Mouse (Mus musculus): ENCODE measurements around the gene Slc1a3. TPM values are rescaled to one million over a fixed set of nuclear protein-coding genes. Genes with fewer than 3 reads are reported as not detected.
A peak's percentile ranks its signal among the peaks of the same experiment; 100 is the strongest.

Slc1a3 gene
- polyA plus RNA-seq (2015; fragmentation: Nextera tagmentation; extraction: Ambion mirVana): 256 and 264 TPM in 2 replicates

DNA sequence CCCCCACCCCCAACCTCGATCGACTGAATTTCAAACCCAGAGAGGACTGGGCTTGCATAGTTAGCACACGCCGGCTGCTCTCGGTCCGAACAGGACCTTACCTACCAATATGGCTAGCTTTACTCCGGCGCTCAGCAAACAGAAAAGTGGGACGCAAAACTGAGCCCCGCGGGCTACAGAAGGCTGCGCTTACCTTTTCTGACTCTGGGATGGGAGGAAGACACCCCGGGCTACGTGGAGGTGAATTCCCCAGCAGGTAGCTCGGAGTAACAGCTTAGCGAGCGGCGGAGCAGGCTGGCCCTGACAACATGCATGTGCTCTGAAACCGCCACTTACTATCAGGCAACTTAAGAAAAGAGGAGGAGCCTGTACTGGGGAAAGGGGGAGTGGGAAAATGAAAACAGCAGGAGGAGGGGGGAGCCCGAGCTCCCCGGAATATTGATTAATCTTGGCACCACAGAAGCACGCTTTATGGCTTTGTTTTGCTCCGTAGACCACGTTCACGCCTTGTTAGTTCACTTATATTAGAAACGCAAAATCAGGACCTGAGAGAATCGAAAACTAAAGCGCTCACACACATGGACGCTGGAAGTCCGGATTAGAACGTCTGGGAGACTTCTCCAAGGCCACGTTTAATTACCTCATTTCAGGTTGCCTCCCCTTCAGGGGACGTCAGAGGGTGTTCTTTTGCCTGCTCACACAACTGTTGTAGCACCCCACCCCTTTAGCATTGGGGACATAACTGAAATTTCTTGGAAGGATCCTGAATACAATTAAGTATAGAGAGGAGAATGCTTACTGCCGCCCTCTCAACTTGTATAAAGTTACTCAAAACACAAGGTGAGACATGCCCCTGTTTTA, at the start of gene Slc1a3:
Gene Slc1a3, minus strand, starts transcription at position 619 of the 861 bp plus-strand sequence.
- no peaks in the 10 kb centered on the region for H3K36me3 ChIP-seq (ENCODE audit: control insufficient read depth, insufficient read depth, low read length)
- peak; percentile 90 for ATAC-seq
- peaks cover 6% of the 10 kb centered on the region for H3K4me1 ChIP-seq (ENCODE audit: control insufficient read depth, insufficient read depth, low read depth, low read length)
- H3K4me3 ChIP-seq (ENCODE audit: low read length): peak within 1 kb of the TSS; percentile 74
- H3K4me2 ChIP-seq (ENCODE audit: low read length): peak within 1 kb of the TSS; percentile 96
- WGBS: under 1% methylated on average over 34 of the region's 34 CpGs
- no peaks in the 10 kb centered on the region; the same call in 1 of the 2 replicates for H3K27me3 ChIP-seq (replicated peaks; ENCODE audit: control insufficient read depth, insufficient read depth, low read length)
- no peaks in the 10 kb centered on the region for H3K9me3 ChIP-seq (ENCODE audit: control insufficient read depth, low read length)
- peak within 1 kb of the TSS; percentile 70 for H3K9ac ChIP-seq (ENCODE audit: low read depth, low read length)
- H3K27ac ChIP-seq (ENCODE audit: low read depth, low read length): peak within 1 kb of the TSS; percentile 80

DNA sequence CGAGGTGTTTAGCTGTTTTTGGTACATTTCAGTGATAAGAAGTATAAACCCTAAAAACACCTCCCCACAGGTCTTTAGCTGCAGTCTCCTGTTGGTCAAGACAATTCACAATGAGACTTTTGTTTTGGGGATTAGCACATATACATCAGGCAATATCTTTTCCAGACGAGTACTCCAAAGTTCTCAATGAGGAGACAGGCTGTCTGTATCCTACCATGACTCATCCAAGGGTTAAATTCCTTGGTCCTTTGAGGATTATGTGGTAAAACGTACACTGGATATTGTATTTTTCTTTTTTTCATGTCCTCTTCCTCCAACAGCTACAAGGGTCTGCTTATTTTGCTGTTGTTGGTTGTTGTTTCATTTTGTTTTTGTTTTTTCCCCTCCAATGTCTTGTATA, 48.5 kb upstream of the Slc1a3 start:
- H3K27ac ChIP-seq (ENCODE audit: low read depth, low read length): no peak overlapping the region
- no peaks in the 10 kb centered on the region for H3K36me3 ChIP-seq (ENCODE audit: control insufficient read depth, insufficient read depth, low read length)
- H3K4me3 ChIP-seq (ENCODE audit: low read length): no peak overlapping the region
- H3K9ac ChIP-seq (ENCODE audit: low read depth, low read length): no peak overlapping the region
- ATAC-seq: no peak
- H3K4me2 ChIP-seq (ENCODE audit: low read length): no peak overlapping the region
- no peaks in the 10 kb centered on the region for H3K27me3 ChIP-seq (replicated peaks; ENCODE audit: control insufficient read depth, insufficient read depth, low read length)
- WGBS: 77% methylated on average over 3 of the region's 3 CpGs
- no peaks in the 10 kb centered on the region for H3K9me3 ChIP-seq (ENCODE audit: control insufficient read depth, low read length)
- H3K4me1 ChIP-seq (ENCODE audit: control insufficient read depth, insufficient read depth, low read depth, low read length): no peaks in the 10 kb centered on the region

DNA sequence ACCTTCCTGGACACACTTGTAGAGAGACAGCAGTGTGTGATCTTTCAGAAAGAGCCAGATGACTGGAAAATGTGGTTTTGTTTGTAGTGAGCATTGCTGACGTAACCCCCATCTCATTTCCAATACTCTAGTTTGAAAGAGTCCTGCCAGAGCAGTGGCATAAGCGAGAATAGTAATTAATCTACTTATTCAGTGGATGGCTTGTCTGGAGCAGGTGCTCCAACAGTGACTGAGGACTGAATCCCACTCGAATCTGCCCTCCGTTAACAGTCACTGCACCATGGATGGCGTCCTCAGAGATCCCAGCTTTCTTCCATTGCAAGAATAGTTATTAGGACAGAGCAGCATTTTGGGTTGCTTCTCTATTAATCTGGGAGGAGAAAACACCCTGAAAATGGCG, 45.9 kb upstream of the Slc1a3 start:
- no peak for ATAC-seq
- Histone ChIP-seq H3K9ac (ENCODE audit: low read depth, low read length) (no peak overlapping the region), H3K27me3 (replicated peaks; ENCODE audit: control insufficient read depth, insufficient read depth, low read length) (no peaks in the 10 kb centered on the region), H3K4me1 (ENCODE audit: control insufficient read depth, insufficient read depth, low read depth, low read length) (no peaks in the 10 kb centered on the region), H3K4me3 (ENCODE audit: low read length) (no peak overlapping the region), H3K4me2 (ENCODE audit: low read length) (no peak overlapping the region), H3K36me3 (ENCODE audit: control insufficient read depth, insufficient read depth, low read length) (no peaks in the 10 kb centered on the region), H3K27ac (ENCODE audit: low read depth, low read length) (no peak overlapping the region), H3K9me3 (ENCODE audit: control insufficient read depth, low read length) (no peaks in the 10 kb centered on the region)
- WGBS: 46% methylated on average over 6 of the region's 6 CpGs

DNA sequence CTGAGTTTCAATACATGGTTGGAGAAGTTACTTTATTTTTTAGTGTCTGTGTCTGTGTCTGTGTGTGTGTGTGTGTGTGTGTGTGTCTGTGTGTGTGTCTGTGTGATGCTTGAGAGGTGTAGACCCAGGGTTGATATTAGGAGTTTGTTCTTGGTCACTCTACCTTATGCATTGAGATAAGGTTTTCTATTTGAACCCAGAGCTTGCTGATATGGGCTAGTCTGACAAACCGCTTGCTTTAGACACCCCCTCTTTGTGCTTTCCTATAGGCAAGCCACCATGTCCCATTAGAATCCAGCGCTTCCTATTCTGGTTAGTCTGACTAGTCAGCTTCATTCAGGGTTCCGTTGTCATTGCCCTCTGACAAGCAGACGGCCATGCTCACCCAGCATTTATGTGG, 39.2 kb upstream of the Slc1a3 start:
- Histone ChIP-seq H3K27ac (ENCODE audit: low read depth, low read length) (no peak overlapping the region), H3K4me2 (ENCODE audit: low read length) (no peak overlapping the region), H3K9ac (ENCODE audit: low read depth, low read length) (no peak overlapping the region), H3K36me3 (ENCODE audit: control insufficient read depth, insufficient read depth, low read length) (no peaks in the 10 kb centered on the region), H3K27me3 (replicated peaks; ENCODE audit: control insufficient read depth, insufficient read depth, low read length) (no peaks in the 10 kb centered on the region), H3K4me3 (ENCODE audit: low read length) (no peak overlapping the region), H3K9me3 (ENCODE audit: control insufficient read depth, low read length) (no peaks in the 10 kb centered on the region), H3K4me1 (ENCODE audit: control insufficient read depth, insufficient read depth, low read depth, low read length) (no peaks in the 10 kb centered on the region)
- no peak for ATAC-seq
- WGBS: 86% methylated on average over 4 of the region's 4 CpGs

DNA sequence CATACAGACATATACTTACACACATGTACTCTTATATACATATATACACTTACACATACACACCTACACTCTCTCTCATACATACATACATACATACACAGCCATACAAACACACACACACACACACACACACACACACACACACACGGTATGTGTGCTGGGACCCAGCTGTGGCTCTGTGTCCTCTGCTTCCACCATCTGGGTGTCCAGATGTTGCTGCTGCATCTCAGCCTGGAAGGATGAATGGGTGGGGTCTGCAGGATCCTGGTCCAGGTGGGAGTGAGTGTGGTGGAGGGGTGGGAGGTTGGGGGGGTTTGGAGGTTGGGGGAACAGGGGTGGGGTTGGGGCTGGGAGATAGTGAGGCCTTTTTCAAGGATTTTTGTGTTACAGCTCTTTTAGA, 38.2 kb upstream of the Slc1a3 start:
- no peak overlapping the region for H3K27ac ChIP-seq (ENCODE audit: low read depth, low read length)
- WGBS: 63% methylated on average over 1 of the region's 1 CpGs
- no peak overlapping the region for H3K4me2 ChIP-seq (ENCODE audit: low read length)
- no peak overlapping the region for H3K4me3 ChIP-seq (ENCODE audit: low read length)
- no peaks in the 10 kb centered on the region for H3K9me3 ChIP-seq (ENCODE audit: control insufficient read depth, low read length)
- H3K36me3 ChIP-seq (ENCODE audit: control insufficient read depth, insufficient read depth, low read length): no peaks in the 10 kb centered on the region
- H3K4me1 ChIP-seq (ENCODE audit: control insufficient read depth, insufficient read depth, low read depth, low read length): no peaks in the 10 kb centered on the region
- no peak overlapping the region for H3K9ac ChIP-seq (ENCODE audit: low read depth, low read length)
- H3K27me3 ChIP-seq (replicated peaks; ENCODE audit: control insufficient read depth, insufficient read depth, low read length): no peaks in the 10 kb centered on the region
- no peak for ATAC-seq

DNA sequence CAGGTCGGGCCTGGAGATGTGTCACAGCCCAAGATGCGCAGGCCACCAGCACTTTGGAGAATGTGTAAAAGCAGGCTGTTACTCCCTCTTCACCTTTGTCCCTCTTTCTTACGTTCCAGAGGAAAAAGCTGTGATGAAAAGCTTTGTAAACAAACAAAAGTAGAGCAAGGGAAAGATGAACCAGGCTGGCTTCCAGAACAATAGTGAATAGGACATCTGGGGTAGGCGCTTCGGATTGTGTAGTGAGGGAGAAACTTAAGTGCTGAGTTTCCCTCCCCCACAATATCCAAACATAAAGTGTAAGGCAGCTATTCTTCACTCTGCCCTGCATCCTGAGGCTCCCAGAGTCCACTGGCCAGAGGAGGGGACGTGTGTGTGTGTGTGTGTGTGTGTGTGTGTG, 31.0 kb upstream of the Slc1a3 start:
- H3K4me2 ChIP-seq (ENCODE audit: low read length): no peak overlapping the region
- no peaks in the 10 kb centered on the region for H3K4me1 ChIP-seq (ENCODE audit: control insufficient read depth, insufficient read depth, low read depth, low read length)
- no peaks in the 10 kb centered on the region for H3K9me3 ChIP-seq (ENCODE audit: control insufficient read depth, low read length)
- no peak overlapping the region for H3K4me3 ChIP-seq (ENCODE audit: low read length)
- H3K9ac ChIP-seq (ENCODE audit: low read depth, low read length): no peak overlapping the region
- H3K36me3 ChIP-seq (ENCODE audit: control insufficient read depth, insufficient read depth, low read length): no peaks in the 10 kb centered on the region
- no peaks in the 10 kb centered on the region for H3K27me3 ChIP-seq (replicated peaks; ENCODE audit: control insufficient read depth, insufficient read depth, low read length)
- ATAC-seq: no peak
- H3K27ac ChIP-seq (ENCODE audit: low read depth, low read length): no peak overlapping the region
- WGBS: 46% methylated on average over 6 of the region's 6 CpGs

DNA sequence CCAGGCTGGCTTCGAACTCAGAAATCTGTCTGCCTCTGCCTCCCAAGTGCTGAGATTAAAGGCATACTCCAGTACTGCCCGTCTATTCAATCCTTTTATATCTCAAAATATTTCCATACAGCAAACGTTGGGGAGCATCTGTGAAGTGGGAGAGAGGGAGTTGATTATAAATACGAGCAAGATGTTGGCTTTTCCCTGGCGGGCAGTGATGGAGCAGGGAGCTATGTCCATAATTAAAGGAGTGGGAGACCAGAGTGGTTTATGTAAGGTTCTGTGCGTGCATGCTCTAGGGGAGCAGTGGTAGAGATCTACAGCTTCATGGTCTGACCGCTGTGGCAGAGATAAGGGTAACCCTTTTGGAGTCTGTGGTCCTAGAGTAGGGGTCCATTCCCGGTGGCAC, 30.2 kb upstream of the Slc1a3 start:
- Histone ChIP-seq H3K4me1 (ENCODE audit: control insufficient read depth, insufficient read depth, low read depth, low read length) (no peaks in the 10 kb centered on the region), H3K36me3 (ENCODE audit: control insufficient read depth, insufficient read depth, low read length) (no peaks in the 10 kb centered on the region), H3K27ac (ENCODE audit: low read depth, low read length) (no peak overlapping the region), H3K4me3 (ENCODE audit: low read length) (no peak overlapping the region), H3K27me3 (replicated peaks; ENCODE audit: control insufficient read depth, insufficient read depth, low read length) (no peaks in the 10 kb centered on the region), H3K4me2 (ENCODE audit: low read length) (no peak overlapping the region), H3K9me3 (ENCODE audit: control insufficient read depth, low read length) (no peaks in the 10 kb centered on the region), H3K9ac (ENCODE audit: low read depth, low read length) (no peak overlapping the region)
- ATAC-seq: no peak
- WGBS: 97% methylated on average over 8 of the region's 8 CpGs

DNA sequence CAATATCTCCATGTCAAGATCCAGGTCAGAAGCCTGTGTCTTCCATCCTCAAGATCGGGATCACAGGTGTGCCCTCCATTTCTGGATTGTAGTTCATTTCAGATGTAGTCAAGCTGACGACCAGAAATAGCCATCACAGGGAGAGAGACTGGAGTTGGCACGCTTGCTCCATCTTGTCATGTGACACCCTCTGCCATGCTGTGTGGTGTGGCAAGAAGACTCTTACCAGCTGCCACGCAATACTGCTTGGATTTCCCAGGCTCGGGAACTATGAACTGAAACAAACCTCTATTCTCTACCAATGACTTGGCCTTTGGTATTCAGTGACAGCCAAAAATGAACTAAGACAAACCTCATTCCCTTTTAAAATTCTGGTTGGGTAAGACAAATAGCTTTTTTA, 27.6 kb upstream of the Slc1a3 start:
- 69% methylated on average over 5 of the region's 5 CpGs for WGBS

DNA sequence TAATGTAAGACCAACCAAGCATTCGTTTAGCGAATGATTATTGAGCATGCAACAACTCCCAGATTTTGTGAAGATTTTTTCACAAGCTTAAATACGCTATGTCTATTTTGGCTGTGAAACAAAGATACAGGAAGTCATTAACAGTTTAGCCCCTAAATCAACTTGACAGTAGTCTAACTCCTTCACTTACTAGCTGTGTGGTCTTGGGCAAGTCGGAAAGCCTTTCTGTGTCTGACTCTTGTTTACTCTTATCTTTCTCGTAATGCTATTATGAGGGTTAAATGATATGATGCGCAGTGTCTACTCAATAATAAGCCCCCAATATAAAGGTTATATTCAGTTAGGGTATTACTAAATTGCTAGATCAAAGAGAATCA, 23.8 kb upstream of the Slc1a3 start:
- no peaks in the 10 kb centered on the region for H3K36me3 ChIP-seq (ENCODE audit: control insufficient read depth, insufficient read depth, low read length)
- no peaks in the 10 kb centered on the region for H3K4me1 ChIP-seq (ENCODE audit: control insufficient read depth, insufficient read depth, low read depth, low read length)
- H3K27ac ChIP-seq (ENCODE audit: low read depth, low read length): no peak overlapping the region
- no peak overlapping the region for H3K4me2 ChIP-seq (ENCODE audit: low read length)
- 78% methylated on average over 6 of the region's 6 CpGs for WGBS
- H3K9ac ChIP-seq (ENCODE audit: low read depth, low read length): no peak overlapping the region
- no peaks in the 10 kb centered on the region for H3K27me3 ChIP-seq (replicated peaks; ENCODE audit: control insufficient read depth, insufficient read depth, low read length)
- no peaks in the 10 kb centered on the region for H3K9me3 ChIP-seq (ENCODE audit: control insufficient read depth, low read length)
- ATAC-seq: no peak
- H3K4me3 ChIP-seq (ENCODE audit: low read length): no peak overlapping the region

More for the DNA sequence above, 27.6 kb upstream of the Slc1a3 start:
- Histone ChIP-seq H3K27ac (ENCODE audit: low read depth, low read length) (no peak overlapping the region), H3K9me3 (ENCODE audit: control insufficient read depth, low read length) (no peaks in the 10 kb centered on the region), H3K36me3 (ENCODE audit: control insufficient read depth, insufficient read depth, low read length) (no peaks in the 10 kb centered on the region), H3K4me1 (ENCODE audit: control insufficient read depth, insufficient read depth, low read depth, low read length) (no peaks in the 10 kb centered on the region), H3K4me2 (ENCODE audit: low read length) (no peak overlapping the region), H3K9ac (ENCODE audit: low read depth, low read length) (no peak overlapping the region), H3K27me3 (replicated peaks; ENCODE audit: control insufficient read depth, insufficient read depth, low read length) (no peaks in the 10 kb centered on the region), H3K4me3 (ENCODE audit: low read length) (no peak overlapping the region)
- peak; percentile 54; the same call in 1 of the 2 replicates for ATAC-seq

All from hindbrain, embryonic 16.5 days (tissue).